Mouse (Mus musculus): ENCODE measurements around the gene Pam.

DNA sequence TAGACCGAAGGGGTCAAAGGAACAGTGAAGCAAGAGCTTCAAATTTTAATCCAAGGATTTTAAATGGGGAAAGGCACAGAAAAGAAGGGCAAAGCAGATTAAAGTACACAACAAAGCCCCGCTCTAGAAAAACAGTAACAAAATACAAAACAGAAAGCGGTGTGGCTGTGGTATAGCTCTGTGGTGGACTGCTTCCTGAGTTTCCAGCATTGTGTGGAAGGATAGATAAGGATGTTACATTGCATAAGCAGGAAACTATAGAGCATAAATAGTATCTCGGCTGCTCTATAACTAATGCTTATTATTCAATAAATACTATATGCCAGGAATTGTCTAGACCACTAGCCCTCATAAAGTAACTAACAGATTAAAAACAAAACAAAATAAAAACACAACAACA is 67.5 kb downstream of the Pam start:
- TF ChIP-seq POLR2A (IDR thresholded peaks at IDR 0.05; ENCODE audit: control insufficient read depth, extremely low read depth, insufficient read depth, low read length, poor library complexity) (no peak), CTCF (IDR thresholded peaks at IDR 0.05; ENCODE audit: borderline replicate concordance, control insufficient read depth, extremely low read depth, insufficient read depth, low read length, poor library complexity) (no peak)

Data from thymus, adult 2 months (tissue).